Mouse (Mus musculus): ENCODE measurements around the gene Krt10.

The Krt10 gene

DNA sequence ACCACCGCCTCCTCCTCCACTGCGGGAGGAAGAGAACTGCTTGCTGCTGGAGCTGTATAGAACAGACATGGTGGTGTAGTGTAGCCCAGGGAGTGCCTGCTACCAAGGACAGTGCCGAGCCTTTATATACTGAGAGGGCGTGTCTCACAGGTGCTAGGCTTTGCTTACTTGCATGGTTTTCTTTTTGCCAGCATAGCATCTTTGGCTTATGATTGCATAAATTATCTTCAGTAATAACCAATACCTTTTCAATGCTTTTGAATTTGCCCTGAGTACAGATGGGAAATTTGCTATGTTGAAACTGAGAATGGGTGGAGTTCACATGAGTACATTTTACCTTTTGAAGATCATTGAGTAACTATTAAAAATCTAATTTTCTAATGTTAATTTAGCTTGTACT is at the start of gene Krt10:
Gene Krt10, minus strand, starts transcription at position 101 of the 400 bp plus-strand sequence.
- no peak for DNase-seq (ENCODE audit: low spot score)

DNA sequence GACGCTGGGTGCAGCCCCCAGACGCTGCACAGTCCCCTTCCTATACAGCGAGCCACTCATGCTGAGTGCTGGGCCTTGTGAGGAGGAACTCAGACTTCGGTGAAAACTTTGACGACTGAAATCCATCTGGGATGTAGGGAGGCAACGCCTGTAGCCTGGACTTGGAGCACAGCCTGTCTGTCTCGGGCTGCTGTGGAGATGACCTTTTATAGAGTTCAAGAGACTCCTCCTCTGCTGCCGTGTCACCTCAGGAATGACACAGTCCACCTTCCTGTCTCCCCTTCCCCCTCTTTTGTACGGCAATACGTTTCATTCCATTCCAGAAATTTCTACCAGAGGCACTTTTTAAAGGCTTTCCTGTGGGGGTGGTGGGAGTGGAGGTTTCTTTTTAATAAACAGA is 48.8 kb upstream of the Krt10 start, which contains the start of gene Krt20:
Gene Krt20, minus strand, starts transcription at position 179 of the 400 bp plus-strand sequence.
- peak; percentile 22 for DNase-seq (ENCODE audit: low spot score)

GRCm38 (mm10) chr11:99436625-99437024 is 47.5 kb upstream of the Krt10 start:
- no peak for DNase-seq (ENCODE audit: low spot score)

GRCm38 (mm10) chr11:99430670-99431069 is 41.5 kb upstream of the Krt10 start:
- peak; percentile 14 for DNase-seq (ENCODE audit: low spot score)

DNA sequence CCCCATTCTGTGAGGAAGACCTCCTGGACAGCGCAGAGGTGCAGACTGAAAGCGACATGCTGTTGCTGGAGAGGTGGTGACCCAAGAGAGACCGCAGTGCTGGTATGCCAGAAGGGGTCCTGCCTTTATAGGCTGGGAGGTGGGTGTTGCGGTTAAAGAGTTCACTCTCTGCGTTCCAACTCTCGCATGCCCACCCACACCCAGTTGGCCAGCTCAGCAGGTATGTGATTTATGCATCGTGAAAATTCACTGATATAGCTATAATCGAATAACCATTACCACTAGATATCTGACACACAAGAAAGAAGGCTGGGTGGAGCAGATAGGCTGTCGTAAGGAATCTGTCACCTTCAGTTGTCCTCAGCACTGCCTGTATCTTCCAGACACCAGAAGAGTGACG is 33.0 kb upstream of the Krt10 start, which contains the start of gene Krt12:
Gene Krt12, minus strand, starts transcription at position 101 of the 400 bp plus-strand sequence.
- no peak for DNase-seq (ENCODE audit: low spot score)

- DNase-seq (ENCODE audit: low spot score), result no peak
These were observed 31.4 kb upstream of the Krt10 start for GRCm38 (mm10) chr11:99420586-99420985.

DNA sequence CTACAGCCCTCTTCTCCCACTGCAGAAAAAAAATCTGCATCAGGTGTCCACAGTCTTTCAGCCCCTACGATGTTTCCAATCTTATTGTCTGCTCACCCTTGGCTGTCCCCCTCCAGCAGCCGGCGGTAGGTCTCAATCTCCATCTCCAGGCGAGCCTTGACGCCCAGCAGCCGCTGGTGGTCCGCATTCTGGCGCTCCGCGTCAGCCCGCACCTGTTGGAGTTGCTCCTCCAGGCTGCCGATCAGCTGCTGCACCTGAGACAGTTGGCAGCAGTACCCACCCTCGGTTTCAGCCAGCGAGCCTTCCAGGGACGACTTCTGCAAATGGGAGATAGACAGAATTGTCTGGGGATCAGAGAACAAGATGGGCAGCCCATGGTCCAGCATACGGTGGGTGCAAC is 28.7 kb upstream of the Krt10 start:
- DNase-seq (ENCODE audit: low spot score), result no peak

DNA sequence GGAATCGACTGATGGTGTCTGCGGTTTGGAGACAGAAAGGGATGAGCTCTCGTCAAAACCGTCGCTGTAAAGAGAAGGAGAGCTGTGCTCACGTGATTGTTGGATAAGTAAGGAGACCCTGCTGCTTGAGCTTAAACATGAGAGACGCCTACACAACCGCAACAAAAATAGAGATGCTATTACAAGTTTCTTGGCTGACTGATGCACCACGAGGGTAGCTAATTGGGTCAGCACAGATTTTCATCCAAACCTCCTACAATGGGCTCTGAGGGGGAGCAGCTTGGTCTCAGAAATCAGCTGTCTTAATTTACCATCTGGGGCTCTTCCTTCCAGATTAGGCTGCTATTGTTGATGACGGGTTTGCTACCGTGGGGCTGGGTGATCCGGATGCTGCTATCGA is 27.7 kb upstream of the Krt10 start:
- no peak for DNase-seq (ENCODE audit: low spot score)

- no peak for DNase-seq (ENCODE audit: low spot score)
These were observed 25.4 kb upstream of the Krt10 start for GRCm38 (mm10) chr11:99414463-99415147.

GRCm38 (mm10) chr11:99413247-99413646 is 24.1 kb upstream of the Krt10 start:
- DNase-seq (ENCODE audit: low spot score), result peak; percentile 71

DNA sequence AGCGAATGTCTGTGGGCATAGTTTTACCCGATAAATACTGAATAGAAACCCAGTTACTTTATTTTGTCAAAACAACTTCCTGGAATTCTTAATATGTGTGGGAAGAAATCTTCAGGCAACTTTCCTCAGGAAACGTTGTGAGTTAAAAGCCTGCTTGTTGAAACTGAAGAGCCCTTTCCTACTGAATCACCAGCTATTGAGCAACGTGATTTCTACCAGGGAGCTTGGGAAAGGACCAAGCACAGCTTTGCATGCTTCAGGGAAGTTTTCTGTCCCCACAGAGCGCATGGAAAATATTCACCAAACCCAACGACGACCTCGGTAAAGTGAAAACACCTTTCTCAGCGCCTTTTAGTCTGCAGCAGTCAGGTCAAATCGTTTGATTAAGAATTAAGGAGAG is 17.0 kb upstream of the Krt10 start:
- no peak for DNase-seq (ENCODE audit: low spot score)

GRCm38 (mm10) chr11:99399956-99400549 is 10.9 kb upstream of the Krt10 start:
- no peak for DNase-seq (ENCODE audit: low spot score)

- DNase-seq (ENCODE audit: low spot score), result no peak
These were observed 9.7 kb upstream of the Krt10 start for GRCm38 (mm10) chr11:99398832-99399231.

DNA sequence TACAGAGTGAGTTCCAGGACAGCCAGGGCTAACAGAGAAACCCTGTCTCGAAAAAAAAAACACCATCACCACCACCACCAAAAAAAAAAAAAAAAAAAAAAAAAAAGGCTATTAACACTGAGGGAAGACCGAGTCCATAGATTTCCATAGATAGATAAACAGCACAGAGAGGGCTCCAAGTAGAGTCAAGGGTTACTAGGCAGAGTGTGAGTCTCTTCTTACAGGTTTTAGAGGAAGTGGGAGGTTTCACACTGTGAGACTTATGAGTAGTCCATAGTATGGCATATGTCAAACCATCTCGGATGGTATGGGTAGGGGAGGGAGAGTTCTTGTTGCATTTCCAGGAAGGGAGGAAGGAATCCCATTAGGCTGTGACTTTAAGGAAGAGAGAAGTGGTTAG is 8.9 kb upstream of the Krt10 start:
- DNase-seq (ENCODE audit: low spot score), result no peak

DNA sequence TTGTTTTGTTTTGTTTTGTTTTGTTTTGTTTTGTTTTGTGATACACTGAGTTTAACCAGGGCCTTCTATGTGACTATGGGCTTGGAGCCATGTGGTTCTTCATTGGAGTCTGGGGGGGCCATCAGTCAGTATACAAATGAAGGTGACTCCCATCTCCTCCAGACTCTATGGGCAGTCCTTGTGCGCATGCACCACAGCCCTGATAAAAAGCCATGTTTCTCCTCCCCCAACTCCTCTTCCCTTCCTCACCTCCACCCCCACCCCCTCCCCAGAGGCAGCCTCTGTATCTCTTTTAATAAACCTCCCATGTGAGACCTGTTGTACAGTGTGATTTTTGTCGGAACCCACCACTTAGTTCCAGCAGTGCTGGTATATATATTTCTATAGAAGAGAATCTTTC is 7.5 kb upstream of the Krt10 start:
- DNase-seq (ENCODE audit: low spot score), result no peak

- DNase-seq (ENCODE audit: low spot score), result no peak
These were observed 6.9 kb upstream of the Krt10 start for GRCm38 (mm10) chr11:99396034-99396433.

GRCm38 (mm10) chr11:99392492-99392891 is 3.3 kb upstream of the Krt10 start:
- DNase-seq (ENCODE audit: low spot score), result no peak

- no peak for DNase-seq (ENCODE audit: low spot score)
These were observed 2.2 kb upstream of the Krt10 start for GRCm38 (mm10) chr11:99391375-99391774.

DNA sequence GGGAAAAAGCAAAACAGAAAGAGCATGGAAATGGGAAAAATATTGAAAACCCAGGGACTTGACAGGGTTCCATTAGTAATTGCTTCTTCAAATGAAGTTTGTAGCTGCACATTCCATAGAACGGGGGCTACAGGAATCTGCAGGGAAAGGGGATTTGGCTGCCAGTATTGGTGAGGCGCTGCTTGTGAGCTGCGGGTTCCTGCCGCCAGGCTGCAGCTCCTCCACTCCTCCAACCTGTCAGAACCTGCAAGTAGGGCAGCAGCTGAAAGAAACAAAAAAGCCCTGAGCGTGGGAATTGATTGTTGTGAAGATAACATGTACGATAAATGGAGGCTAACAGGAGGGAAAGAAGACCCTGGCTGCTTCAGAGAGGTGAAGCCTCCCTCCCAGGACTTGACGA is 1.7 kb upstream of the Krt10 start:
- DNase-seq (ENCODE audit: low spot score), result no peak

DNA sequence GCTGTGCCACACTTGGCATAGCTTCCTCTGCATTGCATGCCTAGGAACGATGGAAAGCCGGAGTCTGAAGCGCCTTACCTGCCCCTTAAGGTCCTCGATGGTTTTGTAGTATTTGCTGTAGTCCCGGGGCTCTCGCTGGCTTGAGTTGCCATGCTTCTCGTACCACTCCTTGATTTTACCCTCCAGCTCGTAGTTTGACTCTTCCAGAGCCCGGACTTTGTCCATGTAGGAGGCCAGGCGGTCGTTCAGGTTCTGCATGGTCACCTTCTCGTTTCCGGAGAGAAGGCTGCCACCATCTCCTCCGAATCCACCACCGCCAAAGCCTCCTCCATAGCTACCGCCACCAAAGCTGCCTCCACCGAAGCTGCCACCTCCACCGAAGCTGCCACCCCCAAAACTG is 503 bp downstream of the Krt10 start:
- no peak for DNase-seq (ENCODE audit: low spot score)

- peak; percentile 91 for DNase-seq (ENCODE audit: low spot score)
These were observed 3.1 kb downstream of the Krt10 start for GRCm38 (mm10) chr11:99385813-99386721.

DNA sequence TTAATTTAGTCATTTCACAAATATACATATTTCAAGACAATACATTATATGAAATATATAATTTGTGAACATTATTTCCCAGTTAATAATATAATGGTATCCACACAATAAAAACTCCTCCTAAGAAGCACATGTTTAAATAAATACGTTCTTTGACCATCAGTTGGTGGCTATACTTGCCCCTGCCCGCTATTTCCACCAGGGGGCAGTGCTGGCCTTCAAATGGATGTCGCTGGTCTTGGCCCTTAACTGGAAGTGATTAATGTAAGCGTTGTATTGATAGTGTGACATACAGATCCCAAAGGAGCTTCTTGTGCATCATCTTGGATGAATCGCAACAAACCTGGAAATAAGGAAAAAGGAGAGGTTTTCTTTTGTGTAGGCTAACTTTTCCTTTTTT is 9.6 kb downstream of the Krt10 start:
- peak; percentile 85 for DNase-seq (ENCODE audit: low spot score)

GRCm38 (mm10) chr11:99374803-99375202 is 14.4 kb downstream of the Krt10 start, which contains the start of gene Krt28:
TSS of gene Krt28 (minus strand) at chr11:99374903.
- no peak for DNase-seq (ENCODE audit: low spot score)

Data from embryo, embryonic 10.5 days (tissue).